Mouse (Mus musculus): ENCODE results near the gene E130114P18Rik. TPM values are rescaled to one million over a fixed set of nuclear protein-coding genes. Genes with fewer than 3 reads are reported as not detected.

The E130114P18Rik gene
- polyA plus RNA-seq, 1 experiment from 2014 or later: not detected

DNA sequence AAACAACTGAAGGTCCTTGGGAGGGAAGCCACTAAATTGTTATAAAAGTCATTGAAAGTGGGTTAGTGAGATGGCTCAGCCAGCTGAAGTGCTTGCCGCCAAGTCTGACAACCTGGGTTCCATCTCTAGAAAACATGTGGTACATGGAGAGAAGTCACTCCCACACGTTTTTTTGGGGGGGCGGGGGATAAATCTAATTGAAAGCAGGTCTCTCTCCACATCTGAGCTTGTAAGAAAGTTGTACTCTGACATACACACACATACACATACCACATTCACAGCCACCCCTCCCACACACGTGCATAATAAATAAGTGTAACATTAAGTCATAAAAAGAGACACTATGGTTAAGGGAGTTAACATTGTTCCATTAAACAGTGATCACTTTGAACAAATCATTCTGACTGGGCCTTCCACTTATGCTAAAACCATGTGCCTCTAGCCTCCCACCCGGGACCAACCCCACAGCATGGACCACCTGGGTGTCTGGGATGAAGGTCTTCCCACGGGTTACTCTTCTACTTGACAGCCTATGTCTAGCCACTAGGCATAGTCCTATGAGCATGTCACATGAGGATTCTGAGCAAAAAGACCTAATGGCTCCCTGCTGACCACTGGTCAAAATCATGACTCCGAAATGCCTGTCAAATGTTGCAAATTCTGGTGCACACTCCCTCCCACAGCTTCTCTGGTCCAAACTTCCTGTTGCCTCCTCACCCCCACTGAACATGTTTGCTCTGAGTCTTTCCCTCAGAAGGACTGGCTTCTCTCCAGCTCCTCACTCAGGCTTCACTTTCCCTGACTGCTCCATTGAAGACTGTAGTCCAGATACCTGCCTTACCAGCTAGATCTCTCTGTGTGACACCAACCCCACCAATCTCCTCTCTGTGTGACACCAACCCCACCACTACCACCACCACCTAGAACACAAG, 80.9 kb downstream of the E130114P18Rik start:
- H3K27me3 ChIP-seq (replicated peaks): no peaks in the 10 kb centered on the region
- H3K27ac ChIP-seq: no peak overlapping the region
- no peak overlapping the region for H3K9ac ChIP-seq
- no peaks in the 10 kb centered on the region for H3K36me3 ChIP-seq
- no peaks in the 10 kb centered on the region for H3K9me3 ChIP-seq (replicated peaks)
- WGBS (ENCODE audit: insufficient replicate concordance): 62% methylated on average over 7 of the region's 7 CpGs
- H3K4me3 ChIP-seq: no peak overlapping the region
- no peak overlapping the region for H3K4me2 ChIP-seq
- no peak for ATAC-seq
- H3K4me1 ChIP-seq: no peaks in the 10 kb centered on the region

DNA sequence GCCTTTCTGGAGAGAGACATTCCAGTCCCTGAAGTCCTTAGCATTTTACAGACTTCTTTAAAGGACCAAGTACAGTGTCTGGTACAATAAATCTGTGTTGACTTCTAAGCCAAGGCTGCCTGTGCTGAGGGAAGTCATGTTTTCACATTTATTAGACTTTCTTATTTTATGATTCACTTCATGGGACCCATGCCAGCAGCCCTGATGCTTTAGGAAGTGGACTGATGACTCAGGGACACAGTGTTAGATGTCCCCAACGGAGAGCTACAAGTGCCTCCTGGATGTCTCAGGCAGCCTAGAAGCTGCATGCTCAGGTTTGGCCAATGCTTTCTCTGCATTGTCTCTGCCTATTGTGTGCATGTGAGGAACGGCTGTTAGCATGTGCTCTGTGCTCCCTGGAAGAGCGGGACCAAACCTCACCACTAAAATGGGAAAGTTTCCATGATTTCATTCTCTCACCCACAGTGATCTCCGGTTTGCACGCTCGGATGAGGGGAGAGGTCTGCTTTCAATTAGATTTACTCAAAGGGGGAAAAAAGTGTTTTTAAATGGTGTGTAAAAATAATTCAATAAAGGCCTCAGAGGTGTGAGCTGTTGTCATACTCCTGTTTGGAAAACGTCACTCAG, 82.4 kb downstream of the E130114P18Rik start:
- Histone ChIP-seq H3K4me1 (no peaks in the 10 kb centered on the region), H3K27me3 (replicated peaks) (no peaks in the 10 kb centered on the region), H3K27ac (no peak overlapping the region), H3K9me3 (replicated peaks) (no peaks in the 10 kb centered on the region), H3K36me3 (no peaks in the 10 kb centered on the region), H3K4me2 (no peak overlapping the region), H3K9ac (no peak overlapping the region), H3K4me3 (no peak overlapping the region)
- no peak for ATAC-seq
- 72% methylated on average over 7 of the region's 7 CpGs for WGBS (ENCODE audit: insufficient replicate concordance)

- H3K36me3 ChIP-seq: no peaks in the 10 kb centered on the region
- H3K27me3 ChIP-seq (replicated peaks): no peaks in the 10 kb centered on the region
- no peak overlapping the region for H3K4me3 ChIP-seq
- H3K9me3 ChIP-seq (replicated peaks): no peaks in the 10 kb centered on the region
- ATAC-seq: no peak
- H3K4me1 ChIP-seq: no peaks in the 10 kb centered on the region
- no peak overlapping the region for H3K9ac ChIP-seq
- no peak overlapping the region for H3K4me2 ChIP-seq
- H3K27ac ChIP-seq: no peak overlapping the region
- WGBS (ENCODE audit: insufficient replicate concordance): 77% methylated on average over 4 of the region's 4 CpGs
Observed at GRCm38 (mm10) chr4:97693931-97694330, 83.9 kb downstream of the E130114P18Rik start.

- Histone ChIP-seq H3K4me1 (no peaks in the 10 kb centered on the region), H3K36me3 (no peaks in the 10 kb centered on the region), H3K27ac (no peak overlapping the region), H3K9ac (no peak overlapping the region), H3K9me3 (replicated peaks) (no peaks in the 10 kb centered on the region), H3K27me3 (replicated peaks) (no peaks in the 10 kb centered on the region), H3K4me2 (no peak overlapping the region), H3K4me3 (no peak overlapping the region)
- no peak for ATAC-seq
- WGBS (ENCODE audit: insufficient replicate concordance): 78% methylated on average over 4 of the region's 4 CpGs
Observed at GRCm38 (mm10) chr4:97693054-97693453, 84.8 kb downstream of the E130114P18Rik start.

DNA sequence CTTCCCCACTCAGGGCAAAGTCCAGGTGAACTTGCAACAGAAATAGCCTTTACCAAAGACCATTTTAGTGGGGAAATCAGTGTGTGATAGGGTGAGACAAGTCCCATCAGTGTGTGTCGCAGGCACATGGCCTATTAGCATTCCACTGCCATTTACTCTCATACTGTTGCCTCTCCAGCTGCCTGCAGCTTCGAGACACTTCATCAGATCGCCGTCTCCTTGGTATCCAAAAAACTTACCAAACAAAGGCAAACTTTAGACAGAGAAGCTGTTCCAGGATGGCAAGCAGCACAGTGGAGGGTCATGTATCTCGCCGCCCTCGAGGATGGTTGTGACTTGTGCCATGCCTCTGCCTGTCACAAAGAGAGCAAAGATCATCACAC, 87.5 kb downstream of the E130114P18Rik start:
- no peak overlapping the region for H3K9ac ChIP-seq
- H3K4me2 ChIP-seq: no peak overlapping the region
- no peaks in the 10 kb centered on the region for H3K27me3 ChIP-seq (replicated peaks)
- no peak overlapping the region for H3K27ac ChIP-seq
- 70% methylated on average over 7 of the region's 7 CpGs for WGBS (ENCODE audit: insufficient replicate concordance)
- no peak for ATAC-seq
- no peaks in the 10 kb centered on the region for H3K4me1 ChIP-seq
- H3K4me3 ChIP-seq: no peak overlapping the region
- no peaks in the 10 kb centered on the region for H3K36me3 ChIP-seq
- no peaks in the 10 kb centered on the region for H3K9me3 ChIP-seq (replicated peaks)

- Histone ChIP-seq H3K9ac (no peak overlapping the region), H3K9me3 (replicated peaks) (no peaks in the 10 kb centered on the region), H3K4me1 (no peaks in the 10 kb centered on the region), H3K27me3 (replicated peaks) (no peaks in the 10 kb centered on the region), H3K4me3 (no peak overlapping the region), H3K27ac (no peak overlapping the region), H3K4me2 (no peak overlapping the region), H3K36me3 (no peaks in the 10 kb centered on the region)
- 49% methylated on average over 8 of the region's 8 CpGs for WGBS (ENCODE audit: insufficient replicate concordance)
- ATAC-seq: no peak
Observed at GRCm38 (mm10) chr4:97689456-97690383, 88.2 kb downstream of the E130114P18Rik start.

DNA sequence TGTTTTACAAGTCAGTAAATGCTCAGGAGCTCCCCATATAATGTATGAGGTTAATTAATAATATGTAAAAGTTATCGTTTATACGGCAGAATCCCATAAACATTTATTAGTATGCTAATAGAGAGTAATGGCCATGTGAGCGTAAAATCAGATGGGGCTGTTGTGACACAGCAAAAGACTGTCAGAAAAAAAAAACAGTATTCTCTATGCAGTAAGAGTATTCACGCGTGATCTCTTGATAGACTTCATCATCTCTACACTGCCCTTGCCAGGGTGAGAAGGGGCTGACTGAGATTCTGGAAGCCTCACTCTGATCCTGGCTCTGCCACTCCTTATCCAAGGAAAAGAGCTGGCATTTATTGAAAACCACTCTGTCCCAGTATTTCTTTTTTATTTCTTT, 91.9 kb downstream of the E130114P18Rik start:
- WGBS (ENCODE audit: insufficient replicate concordance): 82% methylated on average over 5 of the region's 5 CpGs

GRCm38 (mm10) chr4:97676579-97676937, 101.3 kb downstream of the E130114P18Rik start:
- H3K4me1 ChIP-seq: 0 out of 2 replicates have a peak, but pooled peaks cover 6% of the 10 kb centered on the region
- WGBS (ENCODE audit: insufficient replicate concordance): 34% methylated on average over 2 of the region's 2 CpGs
- no peak overlapping the region for H3K27ac ChIP-seq

More for the DNA sequence above, 91.9 kb downstream of the E130114P18Rik start:
- H3K27me3 ChIP-seq (replicated peaks): no peaks in the 10 kb centered on the region
- no peak for ATAC-seq
- H3K4me3 ChIP-seq: no peak overlapping the region
- H3K4me1 ChIP-seq: no peaks in the 10 kb centered on the region
- H3K27ac ChIP-seq: no peak overlapping the region
- H3K9me3 ChIP-seq (replicated peaks): no peaks in the 10 kb centered on the region
- no peak overlapping the region for H3K4me2 ChIP-seq
- H3K36me3 ChIP-seq: no peaks in the 10 kb centered on the region
- no peak overlapping the region for H3K9ac ChIP-seq

GRCm38 (mm10) chr4:97675741-97676578, 101.9 kb downstream of the E130114P18Rik start:
- Histone ChIP-seq H3K9ac (no peak overlapping the region), H3K4me2 (no peak overlapping the region), H3K36me3 (no peaks in the 10 kb centered on the region), H3K4me3 (no peak overlapping the region), H3K4me1 (0 out of 2 replicates have a peak, but pooled peaks cover 6% of the 10 kb centered on the region), H3K27ac (no peak overlapping the region), H3K27me3 (replicated peaks) (no peaks in the 10 kb centered on the region), H3K9me3 (replicated peaks) (no peaks in the 10 kb centered on the region)
- 58% methylated on average over 16 of the region's 16 CpGs for WGBS (ENCODE audit: insufficient replicate concordance)
- no peak for ATAC-seq

More at GRCm38 (mm10) chr4:97676579-97676937, 101.3 kb downstream of the E130114P18Rik start:
- no peaks in the 10 kb centered on the region for H3K36me3 ChIP-seq
- no peak overlapping the region for H3K4me3 ChIP-seq
- no peaks in the 10 kb centered on the region for H3K9me3 ChIP-seq (replicated peaks)
- no peak for ATAC-seq
- H3K4me2 ChIP-seq: no peak overlapping the region
- H3K9ac ChIP-seq: no peak overlapping the region
- H3K27me3 ChIP-seq (replicated peaks): no peaks in the 10 kb centered on the region

DNA sequence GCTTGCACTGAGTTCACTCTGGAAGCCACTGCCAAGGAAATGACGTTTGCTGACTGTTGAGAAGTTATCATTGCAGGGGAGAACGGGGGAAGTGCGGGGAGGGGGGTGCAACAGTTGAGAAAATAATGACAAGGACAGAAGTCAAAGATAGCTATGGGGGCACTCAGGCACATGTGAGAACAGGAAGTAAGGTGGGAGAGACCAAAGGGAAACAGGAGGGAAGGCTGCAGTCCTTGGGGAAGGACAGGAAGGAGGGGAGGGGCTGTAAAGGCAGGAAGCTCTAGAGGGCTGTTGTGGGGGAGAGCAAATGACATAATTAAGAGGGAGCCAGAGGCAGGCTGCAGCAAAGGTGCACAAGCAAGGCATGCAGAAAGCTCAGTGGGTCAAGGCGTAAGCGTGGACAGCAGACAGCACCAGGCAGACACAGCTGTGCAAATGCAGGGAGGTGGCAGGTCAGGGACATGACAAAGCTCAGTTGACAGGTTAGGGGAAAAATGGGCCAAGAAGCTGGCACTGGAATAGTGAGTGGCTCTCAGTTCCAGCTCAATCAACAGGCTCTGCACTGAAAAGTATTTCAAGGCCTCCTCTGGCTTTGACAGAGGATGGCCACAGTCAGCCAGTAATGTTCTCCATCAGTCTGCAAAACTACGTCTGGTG, 103.9 kb downstream of the E130114P18Rik start:
- Histone ChIP-seq H3K4me2 (no peak overlapping the region), H3K9ac (no peak overlapping the region), H3K9me3 (replicated peaks) (no peaks in the 10 kb centered on the region), H3K27ac (no peak overlapping the region), H3K4me3 (no peak overlapping the region), H3K36me3 (no peaks in the 10 kb centered on the region), H3K4me1 (0 out of 2 replicates have a peak, but pooled peaks cover 6% of the 10 kb centered on the region), H3K27me3 (replicated peaks) (no peaks in the 10 kb centered on the region)
- WGBS (ENCODE audit: insufficient replicate concordance): 33% methylated on average over 6 of the region's 6 CpGs
- peak; percentile 32; the same call in 1 of the 2 replicates for ATAC-seq
